Mouse (Mus musculus): ENCODE results near the gene Dusp23.

The Dusp23 gene

DNA sequence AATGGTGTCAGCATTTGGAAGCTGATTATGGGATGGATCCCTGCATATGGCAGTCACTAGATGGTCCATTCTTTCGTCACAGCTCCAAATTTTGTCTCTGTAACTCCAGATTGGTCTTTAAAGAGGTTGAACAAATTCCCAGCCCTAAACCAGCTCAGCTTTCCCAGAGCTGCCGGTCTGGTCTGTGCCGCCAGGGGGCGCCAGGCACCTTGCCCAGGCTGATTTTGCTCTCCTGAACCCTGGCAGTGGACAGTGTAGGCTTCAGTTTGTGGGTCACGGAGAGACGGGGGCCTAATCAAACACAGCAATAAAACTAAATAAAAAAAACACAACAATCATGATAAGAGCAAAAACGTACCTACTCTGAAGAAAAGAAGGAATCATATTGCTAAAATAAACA is 13.5 kb downstream of the Dusp23 start:
- DNase-seq = peak; percentile 85 to 87

DNA sequence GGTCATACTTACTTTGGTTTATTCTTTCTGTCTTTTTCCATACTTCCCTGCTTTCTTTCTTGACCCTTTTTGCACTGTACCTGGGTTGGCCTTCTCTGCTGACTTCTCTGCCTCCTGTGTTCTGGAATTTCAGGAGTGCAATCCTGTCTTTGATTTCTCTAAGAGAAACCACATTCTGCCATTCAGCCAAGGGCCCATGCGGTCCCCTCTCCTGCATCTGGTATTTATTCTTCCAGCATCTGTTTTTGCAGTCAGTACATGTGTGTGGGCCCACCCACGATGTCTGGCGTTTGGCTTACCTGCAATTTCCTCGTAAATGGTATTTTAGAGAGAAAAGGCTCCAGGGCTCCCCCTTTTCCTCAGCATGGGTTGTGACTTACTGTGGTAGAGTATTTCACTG is 14.6 kb downstream of the Dusp23 start:
- no peak for DNase-seq

DNA sequence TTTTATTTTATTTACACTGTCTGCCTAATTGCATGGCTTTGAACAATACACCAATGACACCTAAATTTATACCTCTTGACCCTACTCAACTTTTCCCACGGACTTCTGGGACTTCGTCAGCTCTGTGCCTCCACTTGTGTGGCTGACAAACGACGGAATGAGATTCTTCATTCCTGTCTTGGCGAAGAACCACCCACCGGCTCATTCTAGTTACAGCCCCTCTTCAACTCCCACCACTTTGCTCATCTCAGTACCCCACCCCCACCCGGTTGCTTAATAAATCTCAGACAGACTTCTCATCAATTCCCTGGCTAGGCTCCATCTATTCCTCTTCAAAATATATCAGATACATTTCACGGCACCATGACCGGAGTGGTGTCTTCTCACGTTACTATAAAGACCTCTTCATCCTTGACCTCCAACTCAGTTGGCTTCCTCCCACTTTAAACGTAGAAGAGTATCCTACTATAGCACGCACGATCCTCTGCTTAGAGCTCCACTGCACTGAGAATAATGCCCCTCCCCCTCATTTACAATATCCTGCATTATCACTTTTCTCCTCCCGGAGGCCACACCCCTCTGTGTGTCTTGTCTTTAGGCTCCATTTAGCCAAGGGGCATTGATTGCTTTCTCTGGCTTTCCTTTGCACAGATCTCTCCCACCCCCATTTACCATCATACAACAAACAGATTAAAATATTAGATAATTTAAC is 15.2 kb downstream of the Dusp23 start:
- no peak for DNase-seq

DNA sequence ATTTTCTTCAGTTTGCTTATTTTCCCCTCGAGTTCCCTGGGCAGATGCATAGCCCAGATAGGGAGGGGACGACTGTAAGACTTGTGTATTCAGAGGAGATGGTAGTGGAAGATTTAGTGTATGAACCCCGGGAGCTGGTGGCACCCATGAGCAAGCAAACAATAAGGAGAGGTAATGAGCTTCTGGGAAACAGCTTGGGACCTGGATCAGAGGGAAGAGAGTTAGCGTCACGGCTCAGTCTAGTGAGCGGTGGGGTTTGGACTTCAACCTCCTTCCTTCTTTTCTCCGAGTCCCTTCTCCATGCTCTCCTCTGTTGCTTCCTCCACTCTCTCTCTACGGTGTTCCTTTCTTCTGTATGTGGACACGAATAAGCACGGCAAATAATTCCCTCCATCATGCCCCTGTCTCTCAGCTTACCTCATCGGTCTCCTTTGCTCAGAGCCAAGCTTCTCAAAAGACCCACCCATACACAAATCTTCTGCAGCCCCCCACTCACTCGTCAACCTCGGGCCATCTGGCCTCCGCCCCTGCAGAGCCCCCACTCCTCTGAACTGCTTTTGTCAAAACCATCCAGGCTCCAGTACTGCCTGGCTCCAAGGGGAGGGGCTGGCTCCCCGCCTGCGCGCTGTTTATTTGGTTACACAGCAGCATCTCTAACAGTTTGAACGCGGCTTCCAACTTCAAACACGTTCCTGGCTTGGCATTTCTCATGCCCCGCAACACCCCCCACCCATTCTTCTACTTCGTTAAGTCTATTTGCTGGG is 16.0 kb downstream of the Dusp23 start:
- DNase-seq = peak; percentile 16 to 31

DNA sequence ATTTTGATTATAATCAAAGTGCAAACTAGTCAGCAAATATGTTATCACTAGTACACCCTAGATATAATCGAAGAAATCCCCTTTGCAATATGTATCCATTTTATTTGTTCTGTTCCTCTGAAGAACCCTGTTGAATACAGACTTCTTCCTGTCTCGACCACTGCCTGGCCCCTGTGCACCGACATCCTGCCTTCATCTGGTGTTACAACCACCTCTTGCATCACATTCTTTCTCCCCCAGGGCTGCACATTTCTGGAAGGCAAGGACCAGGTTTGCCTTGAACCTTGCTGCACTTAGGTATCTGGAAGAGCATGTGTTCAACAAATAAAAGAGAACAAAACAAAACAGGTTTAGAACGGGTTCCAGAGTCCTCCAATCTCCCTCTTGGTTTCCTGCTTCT is 17.4 kb downstream of the Dusp23 start:
- DNase-seq = no peak

DNA sequence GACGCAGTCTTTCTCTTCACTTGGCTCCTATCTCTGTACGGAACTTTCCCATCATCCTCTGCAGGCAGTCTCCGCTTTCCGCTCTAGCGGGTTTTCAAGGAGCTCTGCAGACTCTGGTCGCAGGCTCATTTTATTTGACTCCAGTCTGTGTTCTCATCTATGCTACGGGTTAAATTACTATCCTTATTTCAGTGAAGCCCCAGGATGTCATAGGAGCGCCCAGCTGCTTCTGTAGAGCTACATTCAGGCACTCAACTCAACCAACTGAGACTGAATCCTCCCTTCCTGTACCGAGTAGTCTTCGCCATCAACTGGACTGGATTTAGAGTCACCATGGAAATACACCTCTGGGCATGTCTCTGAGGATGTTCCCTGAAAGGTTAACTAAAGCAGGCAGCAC is 18.1 kb downstream of the Dusp23 start:
- DNase-seq = peak in 1 of 2 experiments; percentile 20

DNA sequence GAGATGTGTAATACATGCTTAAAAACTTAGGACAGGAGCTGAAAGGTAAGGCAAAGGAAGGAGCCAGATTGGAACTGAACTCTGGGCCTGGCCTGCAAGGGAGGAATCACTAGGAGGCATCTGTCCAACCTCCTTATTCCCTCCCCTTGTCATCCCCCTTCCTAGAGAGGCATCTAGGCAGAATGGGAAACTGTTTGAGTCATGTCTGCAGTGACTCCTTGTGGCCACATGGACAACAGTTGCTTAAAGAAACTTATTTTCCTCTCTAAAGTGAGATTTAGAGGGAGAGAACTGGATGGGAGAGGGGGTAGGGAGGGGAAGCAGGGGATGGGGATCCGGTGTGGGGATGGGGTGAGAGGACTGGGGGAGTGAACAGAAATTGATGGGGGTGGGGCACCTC is 20.0 kb downstream of the Dusp23 start:
- DNase-seq = peak in 1 of 2 experiments; percentile 32

DNA sequence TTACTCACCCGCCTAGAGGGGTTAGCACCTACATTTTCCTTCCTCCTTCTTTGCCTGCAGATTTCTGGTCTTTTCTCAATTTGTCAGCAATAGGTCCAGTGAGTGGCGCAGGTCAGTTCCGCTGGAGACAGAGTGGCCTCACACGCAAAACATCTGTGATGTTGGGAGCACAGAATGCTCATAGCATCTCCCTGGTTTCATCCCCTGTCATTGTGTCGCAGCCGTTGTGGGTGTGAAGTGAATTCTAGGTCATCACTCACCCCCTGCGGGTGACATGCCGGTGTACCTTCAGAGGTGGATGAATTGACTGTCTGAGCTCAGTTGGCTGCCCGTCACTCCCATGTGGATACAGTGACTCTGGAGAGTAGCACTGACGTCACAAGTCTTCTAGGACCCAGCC is 21.5 kb downstream of the Dusp23 start:
- DNase-seq = no peak

DNA sequence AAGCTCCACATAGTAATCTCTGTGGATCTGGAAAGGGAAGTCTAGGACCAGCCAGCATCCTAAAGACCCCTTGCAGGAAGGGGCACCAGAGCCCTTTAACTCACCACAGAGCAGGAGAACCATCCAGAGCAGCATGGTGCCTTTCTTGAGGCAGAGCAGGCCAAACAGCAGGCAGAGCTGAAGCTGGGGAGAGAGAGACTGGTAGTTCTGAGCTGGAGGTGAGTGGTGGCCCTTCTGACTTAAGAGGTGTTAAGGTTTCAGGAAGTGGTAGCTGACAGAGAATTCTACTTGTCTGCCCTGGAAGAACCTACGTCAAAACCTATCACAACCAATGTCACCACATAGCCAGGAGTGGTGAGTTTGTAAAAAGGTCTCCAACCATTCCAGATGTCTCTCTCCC is 30.4 kb downstream of the Dusp23 start, which contains the start of gene Fcrl6:
Gene Fcrl6, minus strand, starts transcription at position 226 of the 400 bp plus-strand sequence.
- DNase-seq = no peak

DNA sequence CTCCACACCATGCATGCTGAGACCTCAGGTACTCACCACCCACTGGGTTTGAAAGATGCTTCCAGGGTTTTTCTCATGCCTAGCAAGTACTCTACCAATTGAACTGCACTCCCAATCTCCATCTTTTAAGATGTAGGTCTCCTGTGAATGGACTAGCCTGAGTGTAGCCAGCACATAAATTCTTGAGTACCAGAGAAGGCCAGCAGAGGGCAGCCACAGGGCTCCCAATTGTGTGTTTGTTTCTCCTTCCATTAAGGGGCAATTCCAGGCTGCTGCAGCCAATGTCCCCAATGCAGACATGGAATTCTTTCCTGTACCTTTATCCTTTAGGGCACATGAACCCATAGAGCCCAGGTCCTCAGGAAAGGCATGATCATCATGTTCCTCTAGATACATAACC is 38.3 kb downstream of the Dusp23 start:
- DNase-seq = peak; percentile 69 to 74

DNA sequence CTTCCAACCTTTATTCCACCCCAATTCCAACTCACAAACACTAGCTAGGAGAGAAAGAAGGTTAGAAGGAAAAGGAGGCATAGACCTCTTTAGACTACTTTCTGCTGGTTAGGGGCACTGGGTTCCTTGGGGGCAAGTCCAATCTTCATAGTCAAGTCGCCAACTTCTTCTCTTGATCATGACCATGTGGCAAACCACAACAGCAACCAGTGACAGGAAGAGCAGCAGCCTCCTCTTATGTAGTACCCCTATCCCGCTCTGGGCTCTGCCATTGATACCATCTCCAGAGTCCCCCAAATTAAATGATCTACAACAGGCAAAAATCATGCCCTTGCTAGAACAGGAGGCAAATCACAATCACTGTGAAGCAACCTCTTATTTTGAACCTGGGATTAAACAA is 38.8 kb downstream of the Dusp23 start:
- no peak for DNase-seq

DNA sequence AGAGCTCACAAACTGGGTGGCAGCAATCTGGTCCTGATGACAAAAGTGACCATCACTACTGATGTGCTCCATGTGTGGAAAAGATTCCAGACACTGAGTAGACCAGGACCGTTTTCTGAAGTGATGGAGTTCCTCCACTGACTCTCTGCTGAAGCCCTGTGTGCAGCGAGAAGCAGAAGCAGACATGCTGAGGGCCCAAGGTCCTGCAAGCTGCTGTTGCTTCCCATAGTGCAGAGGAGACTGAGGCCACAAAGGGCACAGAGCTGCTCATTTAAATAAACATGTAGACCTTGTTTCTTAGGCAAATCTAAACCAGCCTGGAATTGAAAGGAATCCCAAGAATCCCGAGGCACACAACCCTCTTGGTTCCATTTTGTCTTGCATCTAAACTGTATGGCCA is 39.4 kb downstream of the Dusp23 start:
- no peak for DNase-seq

DNA sequence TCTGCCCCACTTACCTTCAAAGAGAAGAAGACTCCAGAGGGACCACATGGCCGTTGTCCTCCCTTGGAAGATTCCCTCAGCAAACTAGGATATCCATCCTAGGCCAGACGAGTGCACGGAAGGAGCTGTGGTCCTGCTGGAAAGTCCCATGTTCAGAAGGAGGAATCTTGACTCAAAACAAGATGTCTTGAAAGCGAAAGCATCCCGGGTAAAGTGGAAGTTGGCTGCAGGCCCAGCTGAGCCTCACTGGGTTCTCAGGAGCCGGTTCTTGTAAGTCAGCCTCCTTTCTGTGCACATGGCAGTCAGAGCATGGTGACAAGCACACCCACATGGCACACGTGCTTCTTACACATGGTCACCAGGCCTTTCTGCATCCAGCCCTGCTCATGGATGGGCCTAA is 42.4 kb downstream of the Dusp23 start, which contains the start of gene Slamf8:
Gene Slamf8, minus strand, starts transcription at position 184 of the 400 bp plus-strand sequence.
- DNase-seq = peak; percentile 24 to 33

DNA sequence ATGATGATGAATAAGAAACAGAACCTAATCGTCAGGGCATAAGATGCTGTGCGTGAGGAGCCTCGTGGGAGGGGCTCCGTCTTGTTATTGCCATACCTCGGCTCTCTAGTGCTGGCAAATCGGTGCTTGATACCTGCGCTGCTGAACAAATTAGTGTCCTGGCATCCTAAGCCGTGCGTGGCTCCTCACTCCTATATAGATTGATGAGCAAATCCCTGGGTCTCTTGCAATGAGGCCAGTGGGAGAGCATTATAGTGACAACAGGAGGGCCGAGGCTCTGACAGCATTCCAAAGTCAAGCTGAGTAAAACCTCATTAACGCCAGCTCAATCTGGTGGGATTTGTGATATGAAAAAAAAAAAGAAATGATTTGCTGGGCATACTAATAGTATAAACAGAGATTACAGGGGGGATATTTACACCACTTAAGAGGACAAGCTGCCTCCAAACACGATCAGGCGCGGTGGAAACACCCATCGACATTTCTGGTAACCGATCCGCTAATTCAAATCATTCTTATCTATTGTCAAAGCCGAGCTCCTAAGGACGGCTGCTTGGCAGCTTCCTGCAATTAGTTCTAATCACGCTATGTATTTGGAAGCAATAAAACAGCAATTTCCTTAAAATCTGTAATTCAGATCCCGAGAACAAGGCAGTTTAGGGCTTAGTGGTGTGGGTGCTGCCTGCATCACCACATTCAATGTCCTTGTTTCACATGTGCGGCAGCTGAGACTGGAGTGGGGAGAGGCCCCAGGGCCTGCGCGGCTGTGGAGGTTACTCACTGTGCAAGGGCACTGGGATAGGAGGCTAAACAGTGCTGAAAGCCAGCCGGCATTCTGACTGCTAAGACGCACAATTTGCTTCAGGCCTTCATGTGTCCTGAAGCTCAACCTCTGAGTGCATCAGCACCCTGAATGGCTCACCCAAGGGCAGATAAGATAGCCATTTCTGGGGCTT is 46.9 kb downstream of the Dusp23 start:
- peak in 1 of 2 experiments; percentile 13 for DNase-seq

DNA sequence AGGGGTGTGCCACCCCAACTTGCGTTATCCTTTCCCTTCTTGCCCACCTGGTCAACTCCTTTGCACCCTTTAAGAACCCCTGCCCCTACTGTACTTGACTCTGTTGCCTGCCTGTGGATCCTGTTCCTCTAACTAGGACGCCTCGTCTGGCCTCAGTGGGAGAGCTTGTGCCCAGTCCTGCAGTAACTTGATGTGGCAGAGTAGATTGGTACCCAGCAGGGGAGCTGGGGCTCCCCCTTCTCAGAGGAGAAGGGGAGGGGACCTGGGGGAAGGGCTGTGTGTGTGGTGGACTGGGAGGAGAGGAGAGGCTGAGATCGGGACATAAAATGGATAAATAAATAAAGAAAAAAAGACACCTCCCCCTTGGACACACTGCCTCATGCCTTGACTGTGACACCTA is 47.7 kb downstream of the Dusp23 start:
- DNase-seq = no peak

DNA sequence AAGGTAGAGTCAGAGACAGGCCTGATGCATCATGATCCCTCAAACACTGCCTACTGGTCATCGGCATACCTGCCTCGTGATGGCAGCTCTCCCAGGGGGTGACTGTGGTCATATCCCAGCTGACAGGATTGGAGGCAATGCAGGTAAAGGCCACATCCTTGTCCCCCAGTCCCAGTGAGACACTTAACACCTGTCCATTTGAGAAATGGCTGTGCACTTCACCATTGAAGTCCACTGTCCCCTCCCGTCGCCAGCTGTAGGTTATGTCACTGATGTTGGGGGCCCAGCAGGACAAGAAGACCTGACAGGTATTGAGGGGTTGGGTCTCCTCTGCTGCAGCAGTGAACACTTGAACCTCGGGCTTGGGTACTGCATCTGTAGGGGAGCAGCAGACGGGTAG is 48.5 kb downstream of the Dusp23 start:
- DNase-seq = no peak

DNA sequence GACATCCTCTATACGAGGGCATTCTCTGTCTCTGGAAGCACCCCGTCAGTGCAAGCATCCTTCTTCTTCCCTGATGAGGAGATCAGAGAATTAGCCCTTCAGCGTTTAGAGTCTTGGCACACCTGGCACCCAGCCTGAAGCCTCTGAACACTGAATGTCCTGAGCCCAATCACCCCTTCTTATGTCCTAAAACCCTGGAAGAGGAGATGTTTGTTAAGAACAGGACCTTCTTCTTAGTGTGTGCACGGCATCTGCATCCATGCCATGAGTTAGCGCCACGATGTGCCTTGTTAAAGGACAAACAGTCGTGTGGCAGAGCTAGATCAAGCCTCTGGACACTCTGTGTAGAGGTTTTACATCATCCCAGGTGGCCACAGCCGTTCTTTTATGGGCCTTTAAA is 50.3 kb downstream of the Dusp23 start:
- no peak for DNase-seq

Data from kidney, postnatal 4 days (tissue).